Mouse (Mus musculus) layer of hippocampus, adult 8-10 months (tissue): ENCODE measurements around the gene Ltbp3. TPM values are rescaled to one million over a fixed set of nuclear protein-coding genes. Genes with fewer than 3 reads are reported as not detected.

Experiments
- DNase-seq, 2 experiments: peaks; one replicate each; pipeline ENCODE4 v3.0.0; 2022; ENCODE audit warnings: low spot score in 2 of 2
- total RNA-seq, 4 experiments: library from RNA; stranded (reverse); gene quantifications; 2 replicates each; pipeline ENCODE4 v1.2.4; 2022

Ltbp3 gene
- total RNA-seq, 4 experiments from 2014 or later = 30.4 to 40.5 (median 33.1) TPM

GRCm38 (mm10) chr19:5750951-5751350, 10.2 kb downstream of the Ltbp3 start:
- no peak for DNase-seq

DNA sequence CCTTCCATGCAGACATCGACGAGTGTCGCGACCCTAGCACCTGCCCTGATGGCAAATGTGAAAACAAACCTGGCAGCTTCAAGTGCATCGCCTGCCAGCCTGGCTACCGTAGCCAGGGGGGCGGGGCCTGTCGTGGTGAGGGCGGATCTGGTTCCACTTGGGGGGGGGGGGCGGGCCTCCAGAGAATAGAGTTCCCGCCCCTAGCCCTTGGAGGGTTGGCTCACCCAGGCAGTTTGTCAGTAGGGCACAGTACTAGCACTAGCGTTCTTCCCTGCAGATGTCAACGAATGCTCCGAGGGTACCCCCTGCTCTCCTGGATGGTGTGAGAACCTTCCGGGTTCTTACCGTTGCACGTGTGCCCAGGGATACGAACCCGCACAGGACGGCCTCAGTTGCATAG, 11.0 kb downstream of the Ltbp3 start:
- DNase-seq = no peak

DNA sequence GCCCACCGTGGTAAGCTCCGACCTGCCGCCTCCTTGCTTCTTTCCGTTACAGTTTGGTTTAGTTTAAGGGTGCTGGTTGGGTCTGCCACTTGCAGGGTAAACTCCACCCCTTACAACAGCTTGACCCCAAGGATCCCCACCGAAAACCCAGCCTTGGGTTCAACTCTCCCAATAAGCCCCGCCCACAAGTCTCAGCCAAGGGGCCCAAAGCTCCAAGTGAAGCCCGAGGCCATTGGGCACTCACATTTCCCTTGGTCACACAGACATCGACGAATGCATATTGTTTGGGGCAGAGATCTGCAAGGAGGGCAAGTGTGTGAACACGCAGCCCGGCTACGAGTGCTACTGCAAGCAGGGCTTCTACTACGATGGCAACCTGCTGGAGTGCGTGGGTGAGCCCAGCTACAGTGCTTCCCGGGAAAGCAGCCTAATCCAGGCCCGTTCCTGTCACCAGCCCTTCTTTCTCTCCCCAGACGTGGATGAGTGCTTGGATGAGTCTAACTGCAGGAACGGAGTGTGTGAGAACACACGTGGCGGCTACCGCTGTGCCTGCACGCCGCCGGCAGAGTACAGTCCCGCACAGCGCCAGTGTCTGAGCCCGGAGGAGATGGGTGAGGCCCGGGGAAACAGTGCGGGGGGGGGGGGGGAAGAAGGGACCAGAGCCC, 15.7 kb downstream of the Ltbp3 start:
- DNase-seq = peak; percentile 79 to 80

DNA sequence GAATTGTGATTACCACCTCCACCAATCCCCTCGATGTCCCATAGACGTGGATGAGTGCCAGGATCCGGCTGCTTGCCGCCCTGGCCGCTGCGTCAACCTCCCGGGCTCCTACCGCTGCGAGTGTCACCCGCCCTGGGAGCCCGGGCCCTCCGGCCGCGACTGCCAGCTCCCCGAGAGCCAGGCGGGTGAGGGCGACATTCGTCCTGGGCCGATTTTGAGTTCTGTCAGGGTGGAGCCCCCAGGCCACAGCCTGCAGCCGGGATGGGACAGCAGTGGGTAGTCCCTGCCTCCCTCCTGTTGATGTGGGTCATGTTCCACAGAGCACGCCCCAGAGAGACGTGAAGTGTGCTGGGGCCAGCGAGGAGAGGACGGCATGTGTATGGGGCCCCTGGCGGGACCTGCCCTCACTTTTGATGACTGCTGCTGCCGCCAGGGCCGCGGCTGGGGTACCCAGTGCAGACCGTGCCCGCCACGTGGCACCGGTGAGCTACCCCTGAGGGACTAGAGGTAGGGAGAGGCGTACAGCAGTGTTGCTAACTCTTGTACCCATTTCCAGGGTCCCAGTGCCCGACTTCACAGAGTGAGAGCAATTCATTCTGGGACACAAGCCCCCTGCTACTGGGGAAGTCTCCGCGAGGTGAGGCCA, 16.4 kb downstream of the Ltbp3 start:
- no peak for DNase-seq

DNA sequence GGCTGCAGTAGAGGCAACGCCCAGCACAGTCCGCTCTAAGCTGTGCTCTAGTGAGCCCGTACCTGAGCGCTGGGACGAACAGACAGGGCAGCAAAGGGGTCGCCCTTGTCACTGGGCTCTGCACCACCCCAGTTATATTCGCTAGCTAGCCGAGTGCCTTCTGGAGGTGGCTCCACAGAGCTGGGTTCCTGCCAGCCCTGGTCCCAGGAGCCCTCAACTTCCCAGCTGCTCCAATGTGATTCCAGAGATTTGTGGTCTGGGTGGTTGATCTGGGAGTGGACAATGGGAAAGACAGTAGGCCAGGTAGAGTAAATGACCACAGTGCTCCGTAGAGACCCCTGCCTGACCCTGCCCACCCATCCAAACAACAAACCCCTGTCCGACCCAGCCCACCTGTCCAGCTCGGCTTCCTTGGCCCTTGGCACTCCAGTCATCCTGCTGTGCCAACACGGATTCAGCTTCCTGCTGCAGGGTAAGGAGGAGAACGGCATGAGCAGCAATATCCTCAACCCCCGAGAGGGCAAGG, 18.2 kb downstream of the Ltbp3 start:
- no peak for DNase-seq

DNA sequence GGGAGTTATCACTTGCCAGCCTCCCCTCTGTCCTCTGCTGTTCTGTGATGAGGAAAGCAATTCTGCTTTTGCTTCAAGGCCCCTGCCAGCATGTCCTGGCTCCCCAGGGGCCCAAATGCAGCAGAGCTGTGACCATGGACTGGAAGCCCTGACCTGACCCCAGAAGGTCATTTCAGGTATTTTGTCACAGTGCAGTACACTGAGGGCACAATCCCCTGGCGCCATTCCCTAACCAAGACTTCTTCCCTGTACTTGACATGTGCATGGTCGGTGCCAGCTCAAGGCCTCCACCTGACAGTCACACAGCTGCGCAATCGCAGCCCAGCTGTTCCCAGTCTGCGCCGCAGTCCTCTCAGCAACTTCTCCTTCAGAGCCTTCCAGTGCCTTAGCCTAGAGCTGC, 22.5 kb downstream of the Ltbp3 start:
- DNase-seq = no peak

- DNase-seq = no peak
Measured at GRCm38 (mm10) chr19:5767271-5767670, 26.6 kb downstream of the Ltbp3 start.

DNA sequence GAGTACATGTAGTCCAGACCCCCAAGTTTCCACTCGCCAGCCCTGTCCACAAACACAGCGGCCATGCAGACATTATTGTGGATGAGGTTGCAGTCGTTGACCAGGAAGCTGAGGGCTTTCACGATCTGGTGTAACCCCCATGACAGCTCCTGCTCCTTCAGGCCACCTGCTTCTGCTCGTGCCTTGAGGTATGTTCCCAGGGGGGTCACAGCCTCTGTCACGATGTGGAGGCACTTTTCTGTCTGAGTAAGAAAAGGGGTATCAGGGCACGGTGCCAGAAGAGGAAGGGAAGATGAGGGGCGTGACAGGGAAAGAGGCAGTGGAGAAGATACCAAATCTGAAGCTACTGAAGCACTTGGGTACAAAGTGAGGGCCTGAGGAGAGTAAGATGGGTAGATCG, 29.6 kb downstream of the Ltbp3 start:
- DNase-seq = no peak

GRCm38 (mm10) chr19:5770925-5771860, 30.5 kb downstream of the Ltbp3 start, which contains the start of gene Scyl1:
Gene Scyl1, minus strand, starts transcription at chr19:5771419.
- peak; percentile 87 to 89 for DNase-seq

GRCm38 (mm10) chr19:5777387-5778032, 36.8 kb downstream of the Ltbp3 start:
- DNase-seq = no peak

- no peak for DNase-seq
Measured at GRCm38 (mm10) chr19:5778312-5778711, 37.6 kb downstream of the Ltbp3 start.

GRCm38 (mm10) chr19:5780203-5780602, 39.5 kb downstream of the Ltbp3 start:
- DNase-seq = no peak

DNA sequence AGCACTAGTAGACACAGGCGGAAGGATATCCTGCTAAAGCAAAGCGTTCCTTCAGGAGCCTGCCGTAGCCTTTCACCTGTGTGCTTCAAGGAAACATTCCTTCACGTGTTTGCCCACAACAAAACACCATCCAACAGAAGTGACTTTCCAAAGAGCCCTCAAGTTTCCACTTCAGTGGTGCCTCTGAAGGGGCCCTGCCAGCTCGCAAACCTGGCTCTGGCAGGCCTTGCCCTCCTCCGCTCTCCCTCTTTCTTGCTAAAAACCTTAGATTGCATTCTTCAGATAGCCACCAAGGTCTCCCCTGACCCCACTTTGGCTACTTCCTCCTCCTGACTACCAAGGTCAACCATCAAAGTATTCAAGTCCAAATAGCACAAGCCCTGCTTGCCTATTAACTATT, 40.8 kb downstream of the Ltbp3 start:
- DNase-seq = no peak

GRCm38 (mm10) chr19:5782121-5782520, 41.4 kb downstream of the Ltbp3 start:
- DNase-seq = no peak

- no peak for DNase-seq
Measured at GRCm38 (mm10) chr19:5784958-5785577, 44.4 kb downstream of the Ltbp3 start.

- DNase-seq = peak in 1 of 2 experiments; percentile 91
Measured at GRCm38 (mm10) chr19:5786441-5787114, 45.9 kb downstream of the Ltbp3 start.

DNA sequence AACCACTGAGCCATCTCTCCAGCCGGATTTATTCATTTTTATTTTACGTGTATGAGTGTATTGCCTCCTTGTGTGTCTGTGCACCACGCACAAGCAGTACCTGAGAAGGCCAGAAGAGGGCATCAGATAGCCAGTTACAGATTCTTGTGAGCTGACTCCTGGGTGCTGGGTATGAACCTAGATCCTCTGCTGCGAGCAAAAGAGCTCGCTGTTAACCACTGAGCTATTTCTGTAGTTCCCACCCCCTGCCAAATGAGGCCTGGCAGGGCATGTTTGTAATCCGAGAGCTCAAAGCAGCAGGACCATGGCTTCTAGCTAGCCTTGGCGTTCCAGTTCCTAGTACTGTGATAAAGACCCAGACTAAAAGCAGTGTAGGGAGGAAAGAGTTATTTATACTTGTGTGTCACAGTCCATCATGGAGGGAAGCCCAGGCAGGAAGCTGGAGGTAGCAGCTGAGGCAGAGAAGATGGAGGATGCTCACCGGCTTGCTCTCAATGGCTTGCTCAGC, 46.5 kb downstream of the Ltbp3 start:
- DNase-seq = peak; percentile 83 to 89

- DNase-seq = no peak
Measured at GRCm38 (mm10) chr19:5787920-5788319, 47.2 kb downstream of the Ltbp3 start.

DNA sequence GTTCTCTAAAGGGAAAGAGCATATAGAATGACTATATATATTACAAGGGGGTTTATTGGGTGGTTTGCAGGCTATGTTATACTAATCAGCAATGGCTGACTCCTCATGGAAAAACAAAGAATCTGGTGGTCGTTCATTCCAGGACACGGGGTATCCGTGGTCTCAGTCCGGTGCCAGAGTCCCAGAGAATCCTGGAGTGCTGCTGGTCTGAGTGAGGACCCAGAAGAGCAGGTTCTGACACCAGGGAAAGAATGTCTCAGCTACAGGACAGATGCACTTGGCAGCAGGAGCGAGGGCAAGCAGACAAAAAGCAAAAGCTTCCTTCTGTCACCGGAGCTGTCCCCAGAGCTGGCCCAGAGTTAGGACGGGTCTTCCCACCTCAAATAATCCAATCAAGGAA, 47.9 kb downstream of the Ltbp3 start:
- no peak for DNase-seq

DNA sequence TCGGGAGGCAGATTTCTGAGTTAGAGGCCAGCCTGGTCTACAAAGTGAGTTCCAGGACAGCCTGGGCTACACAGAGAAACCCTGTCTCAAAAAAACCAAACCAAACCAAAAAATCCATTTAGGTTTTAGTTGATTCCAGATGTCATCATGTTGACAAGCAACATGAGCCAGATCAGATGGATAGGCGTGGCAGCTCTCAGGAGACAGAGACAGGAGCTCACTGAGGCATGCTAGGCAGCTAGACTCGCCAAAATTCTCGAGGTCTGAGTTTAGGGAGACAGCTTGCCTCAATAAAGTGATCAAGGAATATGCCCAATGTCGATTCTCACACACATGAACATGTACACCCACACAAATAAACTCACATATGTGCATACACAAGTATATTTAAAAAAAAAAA, 48.4 kb downstream of the Ltbp3 start:
- no peak for DNase-seq
